Comparison of ENCODE assay signal across 8 mouse cellular contexts in genomic region chr3:67463450-67464372, GRCm38 (mm10). TPM values are rescaled to one million over a fixed set of nuclear protein-coding genes. Genes with fewer than 3 reads are reported as not detected.
DNase-seq lines count a peak whose midpoint lies in the region; ATAC-seq and TF ChIP-seq lines count a peak whose summit lies in the region.

Lxn (minus strand) TSS chr3:67463926.

- TF ChIP-seq CTCF in gastrocnemius, adult 2 months (IDR thresholded peaks at IDR 0.05) = no peak

- H3K4me3 ChIP-seq in gastrocnemius, adult 2 months = peak within 1 kb of the TSS; percentile 82
- peak within 1 kb of the TSS; percentile 67 for H3K4me3 ChIP-seq in hindbrain, embryonic 15.5 days

- H3K36me3 ChIP-seq in hindbrain, embryonic 15.5 days = peaks cover 10% of the 10 kb centered on the region; the same call in 1 of the 2 replicates

- intact Hi-C loops in gastrocnemius, adult 2 months (cut with DNase I) = no loop called here

- peak within 1 kb of the TSS; percentile 95 for H3K4me2 ChIP-seq in hindbrain, embryonic 15.5 days

- peak within 1 kb of the TSS; percentile 76 for H3K27ac ChIP-seq in gastrocnemius, adult 2 months
- H3K27ac ChIP-seq in hindbrain, embryonic 15.5 days (replicated peaks) = peak within 1 kb of the TSS; percentile 83

- WGBS in hindbrain, embryonic 15.5 days = 2% methylated on average over 42 of the region's 43 CpGs

- peak; percentile 96 for ATAC-seq in common myeloid progenitor, adult 5-6 weeks (replicated peaks; ENCODE audit: low read depth, poor library complexity, severe bottlenecking)
- ATAC-seq in hindbrain, embryonic 15.5 days (ENCODE audit: low FRiP score, low read depth) = peak; percentile 90

- no peaks in the 10 kb centered on the region for H3K9me3 ChIP-seq in hindbrain, embryonic 15.5 days

- H3K9ac ChIP-seq in hindbrain, embryonic 15.5 days = peak within 1 kb of the TSS; percentile 79

- no peaks in the 10 kb centered on the region for H3K27me3 ChIP-seq in hindbrain, embryonic 15.5 days

- peaks cover 16% of the 10 kb centered on the region for H3K4me1 ChIP-seq in hindbrain, embryonic 15.5 days (replicated peaks)

- DNase-seq in WW6 (ENCODE audit: low read depth, low spot score) = peak; percentile 40
- DNase-seq in gastrocnemius, adult 2 months = peak; percentile 71
- peak; percentile 57 to 63 for DNase-seq in layer of hippocampus, postnatal 36 days
- DNase-seq in lung, postnatal 25 days (ENCODE audit: low spot score) = peak; percentile 79
- DNase-seq in retina, embryonic 14.5 days (ENCODE audit: low spot score) = peak; percentile 55
- peak; percentile 62 for DNase-seq in thymus, postnatal 4 days

RNA-seq across cellular contexts. Expression of gene Lxn, which starts in this region (rescaled TPM):
- total RNA-seq in common myeloid progenitor, adult 5-6 weeks (2017) = 9.3 and 13.7 TPM in 2 replicates
- 1 to 10 TPM in 1 of 2 experiments, under 1 TPM in 1; 0.94 to 1.9 TPM for total RNA-seq in gastrocnemius, adult 2 months (2021)
- 174 and 188 TPM in 2 replicates for polyA plus RNA-seq in hindbrain, embryonic 15.5 days (2015; fragmentation: Nextera tagmentation; extraction: Ambion mirVana)
- 10 to 100 TPM; 41.9 to 46.4 TPM for total RNA-seq in layer of hippocampus, postnatal 36 days (2021)

Comparison
In these comparisons a context has a peak if more than half of its experiments do, and no peak if none do; other contexts are left out.
1. Peak in every context shown above with its lines: DNase-seq, ATAC-seq, H3K4me3 ChIP-seq and H3K27ac ChIP-seq.